Mouse (Mus musculus) liver, embryonic 15.5 days (tissue): ENCODE measurements around the gene Ficd. TPM values are rescaled to one million over a fixed set of nuclear protein-coding genes. Genes with fewer than 3 reads are reported as not detected.

Source experiments
- ATAC-seq: fragments of 200-750 bp; cut with Nextera tagmentation; 2 replicates; pipeline ENCODE4 v1.8.0; 2017; ENCODE audit warnings: moderate number of reproducible peaks, mild to moderate bottlenecking, moderate library complexity; ENCODE audit not compliant: insufficient read depth
- H3K27ac ChIP-seq: fragments of 300-500 bp; sonication (generic); replicated peaks from 2 replicates; pipeline ENCODE4 v1.5.1; 2015; ENCODE audit warnings: mild to moderate bottlenecking, inconsistent platforms
- H3K27me3 ChIP-seq: fragments of 300-500 bp; sonication (generic); 2 replicates; pipeline ENCODE4 v1.6.1; 2015; ENCODE audit warnings: mild to moderate bottlenecking, inconsistent platforms
- H3K36me3 ChIP-seq: fragments of 300-500 bp; sonication (generic); replicated peaks from 2 replicates; pipeline ENCODE4 v1.6.1; 2015; ENCODE audit warnings: moderate library complexity, mild to moderate bottlenecking, inconsistent platforms
- H3K4me1 ChIP-seq: fragments of 300-500 bp; sonication (generic); replicated peaks from 2 replicates; pipeline ENCODE4 v1.6.1; 2015; ENCODE audit warnings: inconsistent platforms
- H3K4me2 ChIP-seq: fragments of 300-500 bp; sonication (generic); 2 replicates; pipeline ENCODE4 v1.6.1; 2015; ENCODE audit warnings: moderate library complexity, mild to moderate bottlenecking, inconsistent platforms
- H3K4me3 ChIP-seq: fragments of 300-500 bp; sonication (generic); replicated peaks from 2 replicates; pipeline ENCODE4 v1.5.1; 2015; ENCODE audit warnings: mild to moderate bottlenecking, inconsistent platforms
- H3K9ac ChIP-seq: fragments of 300-500 bp; sonication (generic); 2 replicates; pipeline ENCODE4 v1.6.1; 2015; ENCODE audit warnings: moderate library complexity, mild to moderate bottlenecking, inconsistent platforms
- H3K9me3 ChIP-seq: fragments of 300-500 bp; sonication (generic); replicated peaks from 2 replicates; pipeline ENCODE4 v1.6.1; 2016; ENCODE audit warnings: inconsistent platforms
- whole genome bisulfite sequencing: fragments of 180-500 bp; shearing (Covaris S2); methylation state at CpG from one replicate; pipeline ENCODE4 v1.1.7; 2015; ENCODE audit warnings: mixed read lengths; ENCODE audit not compliant: insufficient replicate concordance; 5-methylcytosine and 5-hydroxymethylcytosine counted together
- polyA plus RNA-seq: library from polyadenylated mRNA; unstranded; fragments of >200 nt; fragmentation: Nextera tagmentation; extraction: Ambion mirVana; gene quantifications from 2 replicates; pipeline ENCODE4 v1.2.1, GENCODE M21; 2015

The Ficd gene
- polyA plus RNA-seq, 1 experiment from 2014 or later = 2.6 TPM

DNA sequence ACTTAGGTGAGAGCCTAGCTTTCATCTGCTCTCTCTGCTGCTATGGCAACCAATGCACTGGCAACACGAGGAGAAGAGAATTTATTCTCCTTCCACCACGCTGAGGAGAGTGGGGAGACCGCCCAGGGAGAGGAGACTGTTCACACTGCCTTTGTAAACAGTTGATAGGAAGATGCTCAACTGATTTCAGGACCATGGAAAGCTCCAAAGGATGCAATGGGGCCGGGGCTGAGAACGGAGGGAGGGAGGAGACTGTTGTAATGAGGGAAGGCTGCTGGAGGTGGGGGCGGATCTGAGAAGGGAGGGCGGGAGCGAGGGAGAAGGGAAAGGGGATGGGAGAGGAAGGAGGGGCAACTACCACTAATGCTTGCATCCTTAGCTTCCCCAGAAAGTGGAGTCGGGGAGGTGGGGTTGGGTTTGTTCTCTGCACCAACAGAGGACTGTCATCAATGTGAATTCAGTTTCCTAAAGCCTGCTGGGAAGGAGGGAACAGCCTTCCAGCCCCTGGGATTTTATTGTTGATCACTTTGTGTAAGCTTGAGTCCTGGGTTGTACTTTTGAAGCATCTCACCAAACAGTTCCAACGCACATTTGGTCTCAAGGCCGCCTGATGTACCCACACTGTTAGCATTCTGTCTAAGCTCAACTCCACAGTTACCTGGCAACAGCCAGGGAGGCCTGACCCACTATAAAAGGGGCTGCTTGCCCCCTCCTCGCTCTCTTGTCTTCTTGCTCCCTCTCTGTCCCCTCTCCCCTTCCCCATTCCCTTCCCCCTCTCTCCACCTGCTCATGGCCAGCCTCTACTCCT, 18.8 kb upstream of the Ficd start:
- H3K27me3 ChIP-seq = no peaks in the 10 kb centered on the region
- WGBS = 6% methylated on average over 12 of the region's 12 CpGs
- H3K4me2 ChIP-seq = no peak overlapping the region

DNA sequence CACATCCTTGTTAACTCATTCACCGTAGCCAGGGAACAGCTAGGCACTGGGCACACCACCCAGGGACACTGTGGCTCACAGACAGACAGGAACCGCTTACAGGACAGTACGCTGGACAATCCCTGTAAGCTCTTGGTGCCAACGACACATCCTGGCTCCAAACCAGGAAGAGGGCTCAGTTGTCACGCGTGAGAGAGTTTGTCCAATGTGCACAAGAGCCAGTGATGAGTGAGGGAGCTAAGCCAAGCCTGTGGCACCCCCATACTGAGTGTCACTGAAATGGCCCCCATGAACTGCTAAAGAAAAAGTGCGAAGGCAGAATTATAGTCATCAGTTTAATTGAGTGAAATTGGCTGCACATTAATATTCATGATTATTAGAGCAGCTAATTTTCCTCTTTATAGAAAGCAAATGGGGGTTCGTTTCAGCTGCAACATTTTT, 16.4 kb upstream of the Ficd start:
- no peaks in the 10 kb centered on the region for H3K36me3 ChIP-seq
- H3K27me3 ChIP-seq = peaks cover 7% of the 10 kb centered on the region; the same call in 1 of the 2 replicates
- H3K4me3 ChIP-seq = no peak overlapping the region
- no peak overlapping the region for H3K9ac ChIP-seq
- H3K4me1 ChIP-seq = no peaks in the 10 kb centered on the region
- H3K27ac ChIP-seq = no peak overlapping the region
- H3K9me3 ChIP-seq = no peaks in the 10 kb centered on the region
- ATAC-seq = no peak
- H3K4me2 ChIP-seq = no peak overlapping the region
- WGBS = 69% methylated on average over 8 of the region's 8 CpGs

More for the DNA sequence above, 18.8 kb upstream of the Ficd start:
- Histone ChIP-seq H3K4me3 (no peak overlapping the region), H3K9me3 (no peaks in the 10 kb centered on the region), H3K36me3 (no peaks in the 10 kb centered on the region), H3K4me1 (no peaks in the 10 kb centered on the region), H3K27ac (no peak overlapping the region), H3K9ac (no peak overlapping the region)
- ATAC-seq = no peak

DNA sequence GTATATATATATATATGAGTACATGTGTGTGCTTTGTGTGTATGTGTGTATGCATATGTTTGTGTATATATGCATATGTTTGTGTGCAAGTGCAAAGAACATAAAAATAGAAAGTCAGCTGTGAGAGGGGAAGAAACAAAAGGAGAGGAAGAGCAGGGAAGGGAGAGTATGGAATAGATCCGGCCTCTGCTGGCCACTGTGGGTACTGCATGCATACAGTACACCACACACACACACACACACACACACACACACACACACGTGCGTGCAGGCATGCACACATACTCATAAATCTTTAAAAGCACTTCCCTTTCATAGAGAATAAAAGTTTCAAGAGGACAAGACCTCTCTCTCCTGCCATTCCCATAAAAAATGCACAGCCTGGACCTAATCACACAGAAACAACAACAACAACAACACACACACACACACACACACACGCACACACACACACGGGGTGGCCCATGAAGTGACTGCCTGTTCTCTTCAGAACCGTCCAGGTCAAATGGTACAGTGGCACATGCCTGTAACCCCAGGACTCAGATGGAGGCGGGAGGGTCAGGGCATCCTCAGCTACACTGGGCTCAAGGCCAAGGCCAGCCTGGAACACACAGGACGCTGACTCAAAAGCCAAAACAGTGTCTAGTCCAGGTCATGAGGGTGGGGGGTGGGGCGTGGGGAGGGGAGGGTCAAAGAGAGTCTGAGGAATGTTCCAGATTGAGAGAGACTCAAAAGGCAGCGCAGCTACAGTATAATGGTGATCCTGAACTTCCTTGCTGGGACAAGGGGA, 13.2 kb upstream of the Ficd start:
- no peaks in the 10 kb centered on the region for H3K4me1 ChIP-seq
- no peaks in the 10 kb centered on the region for H3K36me3 ChIP-seq
- no peaks in the 10 kb centered on the region for H3K9me3 ChIP-seq
- no peak for ATAC-seq
- H3K4me3 ChIP-seq = no peak overlapping the region
- no peak overlapping the region for H3K27ac ChIP-seq
- no peak overlapping the region for H3K4me2 ChIP-seq
- H3K9ac ChIP-seq = no peak overlapping the region
- peaks cover 10% of the 10 kb centered on the region; the same call in 1 of the 2 replicates for H3K27me3 ChIP-seq
- WGBS = 70% methylated on average over 10 of the region's 10 CpGs

DNA sequence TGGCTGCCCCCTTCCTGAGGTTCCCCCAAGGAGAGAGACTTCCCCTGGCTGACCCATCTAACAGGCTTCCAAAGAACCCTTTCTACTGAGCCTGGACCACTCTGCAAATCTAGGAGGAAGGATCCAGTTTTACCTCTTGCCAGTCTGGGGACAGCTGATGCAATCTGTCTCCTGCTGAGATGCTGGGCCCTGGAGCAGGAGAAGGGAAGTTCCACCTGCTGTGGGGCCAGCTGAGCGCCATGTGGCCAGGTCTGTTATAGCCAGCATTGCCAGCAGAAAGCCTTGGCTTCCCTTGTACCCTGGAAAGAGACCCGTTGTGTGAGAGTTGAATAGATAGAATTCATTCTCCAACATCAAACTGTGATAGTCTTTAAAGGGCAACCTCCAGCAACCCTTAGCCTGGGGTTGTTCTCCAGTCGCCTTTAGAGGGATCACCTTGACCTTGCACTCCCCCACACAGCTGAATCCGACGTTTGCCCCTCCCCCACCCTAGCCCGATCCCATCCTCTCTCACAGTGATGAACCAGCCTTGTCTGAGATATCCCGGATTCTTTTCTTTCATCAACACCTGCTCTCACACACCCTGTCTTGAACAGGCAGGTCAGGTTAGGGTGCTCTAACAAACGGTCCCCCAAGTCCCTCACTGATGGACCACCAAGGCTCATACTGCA, 11.9 kb upstream of the Ficd start:
- no peak overlapping the region for H3K27ac ChIP-seq
- peaks cover 10% of the 10 kb centered on the region; the same call in 1 of the 2 replicates for H3K27me3 ChIP-seq
- H3K36me3 ChIP-seq = no peaks in the 10 kb centered on the region
- H3K4me1 ChIP-seq = no peaks in the 10 kb centered on the region
- ATAC-seq = no peak
- no peaks in the 10 kb centered on the region for H3K9me3 ChIP-seq
- no peak overlapping the region for H3K4me3 ChIP-seq
- no peak overlapping the region for H3K4me2 ChIP-seq
- no peak overlapping the region for H3K9ac ChIP-seq
- 25% methylated on average over 8 of the region's 8 CpGs for WGBS

DNA sequence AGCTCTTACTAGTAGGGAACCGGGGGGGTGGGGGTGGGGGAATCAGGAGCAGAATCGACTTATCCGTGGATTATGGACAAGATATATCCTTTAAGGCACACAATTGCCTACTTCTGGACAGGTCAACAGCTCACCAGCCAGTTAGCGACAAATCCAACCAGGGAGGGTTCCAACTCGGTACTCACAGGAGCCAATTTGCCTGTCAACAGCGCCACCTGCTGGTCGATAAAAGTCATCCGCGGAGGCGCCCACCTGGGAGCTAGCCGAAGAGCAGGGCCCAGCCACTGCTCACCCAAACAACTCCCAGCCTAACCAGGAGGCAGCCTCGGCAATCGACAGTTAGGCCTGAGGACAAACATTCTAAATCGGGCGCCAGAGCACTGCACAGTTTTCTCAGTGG, 11.2 kb upstream of the Ficd start, which contains the start of gene 1700069L16Rik:
Gene 1700069L16Rik, minus strand, starts transcription at position 327 of the 400 bp plus-strand sequence.
- Histone ChIP-seq H3K36me3 (no peaks in the 10 kb centered on the region), H3K27me3 (peaks cover 10% of the 10 kb centered on the region; the same call in 1 of the 2 replicates), H3K4me1 (no peaks in the 10 kb centered on the region), H3K4me3 (no peak within 1 kb of the TSS), H3K4me2 (no peak within 1 kb of the TSS), H3K9ac (no peak within 1 kb of the TSS), H3K9me3 (no peaks in the 10 kb centered on the region), H3K27ac (no peak within 1 kb of the TSS)
- no peak for ATAC-seq
- 6% methylated on average over 15 of the region's 15 CpGs for WGBS

DNA sequence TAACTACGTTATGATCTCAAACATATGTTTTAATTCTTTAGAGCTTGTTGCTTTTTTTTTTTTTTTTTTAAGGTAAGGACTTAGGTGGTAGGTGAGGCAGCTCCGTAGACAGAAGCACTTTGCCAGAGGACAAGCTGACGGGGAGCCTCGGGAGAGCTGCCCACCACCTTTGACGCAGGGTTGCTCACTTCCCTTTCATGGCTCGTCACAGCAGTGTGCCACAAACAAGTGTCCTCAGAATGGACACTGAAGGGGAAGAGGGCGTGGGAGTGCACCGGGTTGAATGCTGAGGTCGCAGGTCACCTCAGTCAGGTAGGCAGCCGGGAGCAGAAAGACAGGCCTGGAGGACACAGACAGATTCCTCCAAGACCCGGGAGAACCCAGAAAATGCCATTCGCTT, 10.2 kb upstream of the Ficd start:
- no peak overlapping the region for H3K4me2 ChIP-seq
- no peaks in the 10 kb centered on the region for H3K36me3 ChIP-seq
- no peak overlapping the region for H3K4me3 ChIP-seq
- H3K9ac ChIP-seq = no peak overlapping the region
- H3K27ac ChIP-seq = no peak overlapping the region
- ATAC-seq = no peak
- H3K9me3 ChIP-seq = no peaks in the 10 kb centered on the region
- no peaks in the 10 kb centered on the region for H3K4me1 ChIP-seq
- WGBS = 48% methylated on average over 12 of the region's 12 CpGs
- H3K27me3 ChIP-seq = peaks cover 10% of the 10 kb centered on the region; the same call in 1 of the 2 replicates

DNA sequence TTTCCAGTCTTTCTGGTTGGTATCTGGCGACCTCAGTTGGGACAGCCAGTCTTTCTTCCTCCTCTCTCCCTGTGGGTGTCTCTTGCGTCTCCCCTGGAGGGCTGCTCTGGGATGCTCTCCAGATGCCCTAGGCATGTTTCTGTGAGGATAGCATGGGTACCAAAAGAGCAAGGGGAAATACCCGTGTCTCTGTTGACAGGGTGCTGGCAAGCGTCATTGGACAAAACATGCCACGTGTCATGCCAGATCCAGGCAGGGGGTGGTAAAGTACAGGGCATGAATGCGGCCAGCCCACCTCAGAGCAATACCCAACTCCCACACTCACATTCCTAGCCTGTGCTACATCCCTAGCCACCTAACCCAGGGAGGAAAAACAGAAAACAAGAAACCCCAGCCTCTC, 9.0 kb upstream of the Ficd start:
- H3K27ac ChIP-seq = no peak overlapping the region
- H3K9ac ChIP-seq = no peak overlapping the region
- no peak overlapping the region for H3K4me2 ChIP-seq
- H3K4me1 ChIP-seq = no peaks in the 10 kb centered on the region
- ATAC-seq = no peak
- no peaks in the 10 kb centered on the region for H3K9me3 ChIP-seq
- H3K4me3 ChIP-seq = no peak overlapping the region
- H3K27me3 ChIP-seq = peaks cover 10% of the 10 kb centered on the region; the same call in 1 of the 2 replicates
- no peaks in the 10 kb centered on the region for H3K36me3 ChIP-seq
- 53% methylated on average over 6 of the region's 6 CpGs for WGBS

DNA sequence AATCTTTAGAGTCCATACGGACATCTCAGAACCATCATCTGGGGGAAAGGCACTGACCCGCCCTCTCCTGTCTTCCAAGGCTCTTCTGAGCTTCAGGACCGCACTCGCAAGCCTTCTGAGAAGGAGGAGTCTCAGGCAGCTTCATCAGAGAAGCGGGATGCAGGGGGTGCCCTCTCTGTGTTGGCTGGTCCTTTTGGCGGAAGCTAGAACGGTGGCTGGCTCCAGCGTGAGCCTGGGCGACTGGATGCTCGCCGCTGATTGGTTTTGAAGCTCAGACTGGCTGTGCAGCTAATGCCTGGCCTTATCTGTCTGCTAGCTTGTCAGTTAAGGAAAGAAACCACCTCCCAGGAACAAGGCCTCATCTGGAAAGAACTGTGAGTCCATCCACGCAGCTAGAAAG, 8.4 kb upstream of the Ficd start:
- Histone ChIP-seq H3K27ac (no peak overlapping the region), H3K4me2 (no peak overlapping the region), H3K36me3 (no peaks in the 10 kb centered on the region), H3K9ac (no peak overlapping the region), H3K4me3 (no peak overlapping the region), H3K9me3 (no peaks in the 10 kb centered on the region), H3K4me1 (no peaks in the 10 kb centered on the region), H3K27me3 (peaks cover 10% of the 10 kb centered on the region; the same call in 1 of the 2 replicates)
- no peak for ATAC-seq
- WGBS = 46% methylated on average over 12 of the region's 12 CpGs

DNA sequence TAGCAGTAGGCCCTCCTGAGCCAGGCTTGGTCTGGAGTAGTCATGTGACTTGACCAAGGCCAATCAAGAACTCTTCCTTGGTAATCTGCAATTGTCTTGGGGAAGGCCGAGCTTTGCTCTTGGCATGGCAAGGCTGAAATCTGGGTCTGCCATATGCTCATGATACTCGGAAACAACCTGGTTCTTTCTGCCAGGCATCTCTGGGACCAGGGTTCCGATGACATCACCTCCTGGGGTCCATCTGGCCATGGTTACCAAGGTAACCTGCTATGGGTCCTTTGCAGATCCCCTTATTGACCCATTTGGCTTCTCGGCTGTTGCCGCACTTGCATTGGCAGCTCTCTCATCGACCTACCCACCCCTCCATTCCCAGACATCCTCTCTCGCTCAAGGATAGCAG, 7.6 kb upstream of the Ficd start:
- Histone ChIP-seq H3K4me3 (no peak overlapping the region), H3K36me3 (no peaks in the 10 kb centered on the region), H3K4me1 (no peaks in the 10 kb centered on the region), H3K9me3 (no peaks in the 10 kb centered on the region), H3K27me3 (peaks cover 10% of the 10 kb centered on the region; the same call in 1 of the 2 replicates), H3K9ac (no peak overlapping the region), H3K27ac (no peak overlapping the region), H3K4me2 (no peak overlapping the region)
- no peak for ATAC-seq
- 57% methylated on average over 7 of the region's 7 CpGs for WGBS

DNA sequence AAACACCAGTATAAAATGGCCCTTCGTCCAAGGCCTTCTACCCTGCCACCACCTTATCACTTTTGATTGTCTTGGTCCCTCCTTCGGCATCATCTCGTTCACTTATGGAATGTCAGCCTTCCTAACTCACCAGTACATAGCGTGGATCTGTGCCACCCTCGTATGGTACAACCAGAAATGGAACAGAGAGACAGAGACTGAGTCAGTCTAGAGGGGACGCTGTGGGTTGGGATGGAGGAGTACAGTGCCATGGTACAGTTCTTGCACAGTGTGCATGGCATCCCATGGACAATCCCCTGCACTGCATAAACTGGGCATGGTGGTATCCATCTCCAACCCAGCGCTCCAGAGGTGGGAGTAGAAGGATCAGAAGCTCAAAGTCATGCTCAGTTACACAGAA, 6.9 kb upstream of the Ficd start:
- H3K4me2 ChIP-seq = no peak overlapping the region
- ATAC-seq = no peak
- no peak overlapping the region for H3K4me3 ChIP-seq
- H3K9ac ChIP-seq = no peak overlapping the region
- no peak overlapping the region for H3K27ac ChIP-seq
- WGBS = 57% methylated on average over 7 of the region's 7 CpGs
- peaks cover 8% of the 10 kb centered on the region; the same call in 1 of the 2 replicates for H3K27me3 ChIP-seq
- no peaks in the 10 kb centered on the region for H3K9me3 ChIP-seq
- H3K36me3 ChIP-seq = no peaks in the 10 kb centered on the region
- no peaks in the 10 kb centered on the region for H3K4me1 ChIP-seq

DNA sequence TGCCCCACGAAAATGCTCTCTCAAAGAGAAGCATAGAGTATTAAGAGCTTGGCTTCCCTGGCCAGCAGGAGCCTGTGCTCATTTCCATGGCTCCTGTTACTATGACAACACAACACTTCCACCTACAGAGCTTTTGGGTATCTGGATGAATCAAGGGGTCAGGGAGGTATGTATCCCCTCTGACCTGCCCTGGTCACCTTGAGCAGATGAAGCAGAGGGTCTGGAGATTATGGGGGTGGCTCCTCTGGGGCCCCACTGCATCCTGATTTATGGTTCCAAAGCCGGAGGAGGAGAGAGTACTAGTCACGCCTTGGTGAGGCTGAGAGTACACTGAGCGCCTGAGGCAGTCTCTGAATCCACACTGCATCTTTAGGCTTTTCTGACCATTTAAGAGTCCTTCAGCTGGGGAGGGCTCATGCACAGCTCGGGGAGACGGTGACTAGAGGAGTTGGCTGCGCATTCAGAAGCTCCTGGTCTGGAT, 4.9 kb upstream of the Ficd start:
- H3K4me2 ChIP-seq = no peak overlapping the region
- no peaks in the 10 kb centered on the region for H3K9me3 ChIP-seq
- ATAC-seq = no peak
- no peaks in the 10 kb centered on the region for H3K36me3 ChIP-seq
- H3K4me1 ChIP-seq = peaks cover 10% of the 10 kb centered on the region
- no peak overlapping the region for H3K4me3 ChIP-seq
- no peak overlapping the region for H3K9ac ChIP-seq
- H3K27me3 ChIP-seq = no peaks in the 10 kb centered on the region
- WGBS = 56% methylated on average over 7 of the region's 7 CpGs
- no peak overlapping the region for H3K27ac ChIP-seq
